In genomic region chr7:128251946-128252345, GRCm38 (mm10) we compare ENCODE assay signal across 9 mouse cellular contexts. TPM values are rescaled to one million over a fixed set of nuclear protein-coding genes. Genes with fewer than 3 reads are reported as not detected.
DNase-seq lines count a peak whose midpoint lies in the region; ATAC-seq lines count a peak whose summit lies in the region.
"Had no signal": no experiment of that assay in that cellular context is flagged by ENCODE, and none has a peak within 500 bp of the region (broad histone marks: within the 10 kb centered on the region; RNA-seq: fewer than 3 reads in every experiment).

No protein-coding gene starts in this region.

- H3K27me3 ChIP-seq in heart, embryonic 11.5 days (ENCODE audit: control insufficient read depth, insufficient read depth, low read length) = no peaks in the 10 kb centered on the region
- H3K27me3 ChIP-seq in hindbrain, embryonic 15.5 days = peaks cover 8% of the 10 kb centered on the region; the same call in 1 of the 2 replicates
- H3K27me3 ChIP-seq in neural tube, embryonic 12.5 days (replicated peaks) = no peaks in the 10 kb centered on the region

- H3K9me3 ChIP-seq in heart, embryonic 11.5 days (replicated peaks; ENCODE audit: control insufficient read depth, low read length) = no peaks in the 10 kb centered on the region
- no peaks in the 10 kb centered on the region for H3K9me3 ChIP-seq in hindbrain, embryonic 15.5 days
- no peaks in the 10 kb centered on the region for H3K9me3 ChIP-seq in neural tube, embryonic 12.5 days

- peaks cover 13% of the 10 kb centered on the region; the same call in 1 of the 2 replicates for H3K36me3 ChIP-seq in heart, embryonic 11.5 days (ENCODE audit: control insufficient read depth, insufficient read depth, low read length)
- no peaks in the 10 kb centered on the region for H3K36me3 ChIP-seq in hindbrain, embryonic 15.5 days
- H3K36me3 ChIP-seq in neural tube, embryonic 12.5 days = no peaks in the 10 kb centered on the region; the same call in 1 of the 2 replicates

- peaks cover 13% of the 10 kb centered on the region for H3K4me1 ChIP-seq in heart, embryonic 11.5 days (ENCODE audit: control insufficient read depth, insufficient read depth, low read length)
- peaks cover 24% of the 10 kb centered on the region for H3K4me1 ChIP-seq in hindbrain, embryonic 15.5 days (replicated peaks)
- H3K4me1 ChIP-seq in neural tube, embryonic 12.5 days = peaks cover 10% of the 10 kb centered on the region; the same call in 1 of the 2 replicates

- H3K4me2 ChIP-seq in heart, embryonic 11.5 days = peak overlapping the region; percentile 27; the same call in 1 of the 2 replicates
- peak overlapping the region; percentile 69 for H3K4me2 ChIP-seq in hindbrain, embryonic 15.5 days
- peak overlapping the region; percentile 66 for H3K4me2 ChIP-seq in neural tube, embryonic 12.5 days (replicated peaks)

- H3K27ac ChIP-seq in heart, embryonic 11.5 days (ENCODE audit: low read depth, low read length) = no peak overlapping the region
- no peak overlapping the region for H3K27ac ChIP-seq in hindbrain, embryonic 15.5 days (replicated peaks)
- no peak overlapping the region for H3K27ac ChIP-seq in neural tube, embryonic 12.5 days

- no peak overlapping the region for H3K9ac ChIP-seq in heart, embryonic 11.5 days (ENCODE audit: low read depth, low read length)
- H3K9ac ChIP-seq in hindbrain, embryonic 15.5 days = peak overlapping the region; percentile 36; the same call in 1 of the 2 replicates
- H3K9ac ChIP-seq in neural tube, embryonic 12.5 days = peak overlapping the region; percentile 29; the same call in 1 of the 2 replicates

- no peak for DNase-seq in heart, adult 9 months (ENCODE audit: low spot score in 2 of 2)
- DNase-seq in cerebellum, postnatal 10 days = peak; percentile 47 to 51
- no peak for DNase-seq in frontal cortex, postnatal 36 days (ENCODE audit: low spot score in 2 of 2)
- DNase-seq in liver = no peak
- no peak for DNase-seq in kidney, adult 9 months

- no peak for ATAC-seq in heart, embryonic 11.5 days (replicated peaks; ENCODE audit: insufficient number of reproducible peaks, low FRiP score, low TSS enrichment)
- ATAC-seq in hindbrain, embryonic 15.5 days (ENCODE audit: low FRiP score, low read depth) = no peak
- ATAC-seq in neural tube, embryonic 12.5 days (ENCODE audit: low FRiP score, low read depth) = no peak

- 64% methylated on average over 12 of the region's 12 CpGs for WGBS in heart, embryonic 11.5 days (ENCODE audit: insufficient replicate concordance)
- 61% methylated on average over 12 of the region's 12 CpGs for WGBS in hindbrain, embryonic 15.5 days
- 51% methylated on average over 12 of the region's 12 CpGs for WGBS in neural tube, embryonic 12.5 days

- H3K4me3 ChIP-seq in heart, embryonic 11.5 days (ENCODE audit: low read depth, low read length) = no peak overlapping the region
- peak overlapping the region; percentile 39 for H3K4me3 ChIP-seq in hindbrain, embryonic 15.5 days
- no peak overlapping the region for H3K4me3 ChIP-seq in neural tube, embryonic 12.5 days

RNA-seq across cellular contexts. Expression of gene Tgfb1i1, which starts 5.3 kb away (rescaled TPM):
- polyA plus RNA-seq in heart, embryonic 11.5 days (2014; fragmentation: Nextera tagmentation; extraction: Ambion mirVana) = 168 and 172 TPM in 2 replicates
- 27.8 and 28.2 TPM in 2 replicates for polyA plus RNA-seq in hindbrain, embryonic 15.5 days (2015; fragmentation: Nextera tagmentation; extraction: Ambion mirVana)
- polyA plus RNA-seq in neural tube, embryonic 12.5 days (2016; fragmentation: Nextera tagmentation; extraction: Ambion mirVana) = 38.1 and 38.3 TPM in 2 replicates

RNA-seq across cellular contexts. Expression of gene Slc5a2, which starts 13.5 kb away (rescaled TPM):
- polyA plus RNA-seq in heart, embryonic 11.5 days (2014; fragmentation: Nextera tagmentation; extraction: Ambion mirVana) = 0.83 TPM in 1 of 2 replicates, not detected in the other
- polyA plus RNA-seq in hindbrain, embryonic 15.5 days (2015; fragmentation: Nextera tagmentation; extraction: Ambion mirVana) = 0.29 TPM in 1 of 2 replicates, not detected in the other
- not detected in 2 replicates for polyA plus RNA-seq in neural tube, embryonic 12.5 days (2016; fragmentation: Nextera tagmentation; extraction: Ambion mirVana)
- polyA plus RNA-seq: large intestine, adult 2 months had no signal

RNA-seq across cellular contexts. Expression of gene 9130023H24Rik, which starts 14.1 kb away (rescaled TPM):
- 6.6 and 7.9 TPM in 2 replicates for polyA plus RNA-seq in heart, embryonic 11.5 days (2014; fragmentation: Nextera tagmentation; extraction: Ambion mirVana)
- polyA plus RNA-seq in hindbrain, embryonic 15.5 days (2015; fragmentation: Nextera tagmentation; extraction: Ambion mirVana) = 7.4 and 8.0 TPM in 2 replicates
- polyA plus RNA-seq in neural tube, embryonic 12.5 days (2016; fragmentation: Nextera tagmentation; extraction: Ambion mirVana) = 10.7 and 12.6 TPM in 2 replicates

RNA-seq across cellular contexts. Expression of gene Armc5, which starts 14.8 kb away (rescaled TPM):
- 7.7 and 8.7 TPM in 2 replicates for polyA plus RNA-seq in heart, embryonic 11.5 days (2014; fragmentation: Nextera tagmentation; extraction: Ambion mirVana)
- polyA plus RNA-seq in hindbrain, embryonic 15.5 days (2015; fragmentation: Nextera tagmentation; extraction: Ambion mirVana) = 14.2 and 14.7 TPM in 2 replicates
- 15.2 and 17.3 TPM in 2 replicates for polyA plus RNA-seq in neural tube, embryonic 12.5 days (2016; fragmentation: Nextera tagmentation; extraction: Ambion mirVana)

RNA-seq across cellular contexts. Expression of gene Cox6a2, which starts 45.8 kb away (rescaled TPM):
- 543 and 571 TPM in 2 replicates for polyA plus RNA-seq in heart, embryonic 11.5 days (2014; fragmentation: Nextera tagmentation; extraction: Ambion mirVana)
- 0.31 and 0.50 TPM in 2 replicates for polyA plus RNA-seq in hindbrain, embryonic 15.5 days (2015; fragmentation: Nextera tagmentation; extraction: Ambion mirVana)
- 2.1 and 3.3 TPM in 2 replicates for polyA plus RNA-seq in neural tube, embryonic 12.5 days (2016; fragmentation: Nextera tagmentation; extraction: Ambion mirVana)

Comparison
In these comparisons a context has a peak if more than half of its experiments do, and no peak if none do; other contexts are left out.
1. DNase-seq: peak in cerebellum, postnatal 10 days (2 of 2); none in heart, adult 9 months (0 of 2), frontal cortex, postnatal 36 days (0 of 2), liver (single experiment) and kidney, adult 9 months (single experiment).
2. Peak in every context shown above with its lines, with median percentiles within 50 percentile points of each other: H3K4me2 ChIP-seq.